Mouse (Mus musculus) Muller cell, postnatal 12 days (primary cell): ENCODE measurements around the gene Lhx3.
A peak's percentile ranks its signal among the peaks of the same experiment; 100 is the strongest.

ENCODE experiments used
- DNase-seq: peaks from one replicate; pipeline ENCODE4 v3.0.0-alpha.2; 2015; ENCODE audit errors: inconsistent ontology term

Gene Lhx3

DNA sequence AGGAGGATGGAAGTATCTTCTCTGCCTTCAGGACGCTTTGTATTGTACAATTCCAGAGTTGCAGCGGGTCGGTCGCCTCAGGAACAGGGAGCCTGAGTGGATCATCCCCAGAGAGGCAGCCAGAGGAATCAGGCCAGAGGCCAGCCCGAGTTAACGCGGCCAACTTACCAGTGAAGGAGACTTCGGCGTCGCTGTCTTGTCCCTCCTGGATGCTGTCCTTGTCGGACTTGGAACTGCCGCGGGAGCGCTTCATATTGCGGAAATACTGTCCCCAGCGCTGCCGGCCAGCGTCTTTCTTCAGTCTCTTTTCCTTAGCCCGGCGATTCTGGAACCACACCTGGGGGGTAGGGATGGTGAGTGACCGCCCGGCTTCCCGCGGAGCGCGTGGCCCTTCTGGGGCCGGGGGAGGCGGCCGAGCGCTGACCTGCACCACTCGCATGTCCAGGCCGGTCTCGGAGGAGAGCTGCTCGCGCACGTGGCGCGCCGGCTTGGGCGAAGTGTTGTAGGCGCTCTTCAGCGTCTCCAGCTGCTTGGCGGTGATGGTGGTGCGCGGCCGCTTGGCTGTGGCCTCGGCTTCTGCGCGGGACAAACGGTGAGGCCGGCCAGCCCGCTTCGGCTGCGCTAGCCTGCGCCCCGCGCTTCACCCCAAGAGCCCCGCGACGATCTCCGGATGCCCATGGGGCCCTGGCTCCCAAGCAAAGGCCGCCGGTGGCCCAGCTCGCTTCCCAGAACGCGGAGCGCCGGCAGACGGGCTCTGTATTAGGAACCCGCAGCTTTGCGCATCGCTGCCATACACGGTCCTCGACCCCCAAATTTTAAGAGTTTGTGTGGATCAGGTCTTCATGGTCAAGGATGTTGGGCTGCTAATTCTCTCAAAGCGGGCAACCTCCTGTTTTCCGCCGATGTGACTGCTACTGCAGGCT lies 5.9 kb downstream of the Lhx3 start:
- no peak for DNase-seq

DNA sequence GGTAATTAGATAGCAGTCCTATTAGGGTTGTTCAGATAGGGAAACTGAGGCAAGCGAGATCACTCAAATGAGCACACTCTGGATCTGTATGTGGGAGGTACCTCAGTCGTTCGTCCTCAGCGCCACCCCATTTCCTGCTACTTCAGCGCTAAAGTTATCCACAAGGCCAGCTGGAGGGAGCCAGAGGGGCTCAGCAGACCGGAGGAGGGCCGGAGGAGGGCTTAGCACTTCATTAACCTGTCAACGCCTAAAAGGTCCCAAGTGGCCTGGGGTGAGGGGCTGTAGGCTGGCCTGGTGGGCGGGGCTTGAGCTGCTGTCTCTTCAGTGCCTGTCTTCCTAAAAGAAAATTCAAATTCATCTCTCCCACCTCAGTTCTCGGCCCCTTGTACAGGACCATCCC lies 9.6 kb downstream of the Lhx3 start:
- no peak for DNase-seq

DNA sequence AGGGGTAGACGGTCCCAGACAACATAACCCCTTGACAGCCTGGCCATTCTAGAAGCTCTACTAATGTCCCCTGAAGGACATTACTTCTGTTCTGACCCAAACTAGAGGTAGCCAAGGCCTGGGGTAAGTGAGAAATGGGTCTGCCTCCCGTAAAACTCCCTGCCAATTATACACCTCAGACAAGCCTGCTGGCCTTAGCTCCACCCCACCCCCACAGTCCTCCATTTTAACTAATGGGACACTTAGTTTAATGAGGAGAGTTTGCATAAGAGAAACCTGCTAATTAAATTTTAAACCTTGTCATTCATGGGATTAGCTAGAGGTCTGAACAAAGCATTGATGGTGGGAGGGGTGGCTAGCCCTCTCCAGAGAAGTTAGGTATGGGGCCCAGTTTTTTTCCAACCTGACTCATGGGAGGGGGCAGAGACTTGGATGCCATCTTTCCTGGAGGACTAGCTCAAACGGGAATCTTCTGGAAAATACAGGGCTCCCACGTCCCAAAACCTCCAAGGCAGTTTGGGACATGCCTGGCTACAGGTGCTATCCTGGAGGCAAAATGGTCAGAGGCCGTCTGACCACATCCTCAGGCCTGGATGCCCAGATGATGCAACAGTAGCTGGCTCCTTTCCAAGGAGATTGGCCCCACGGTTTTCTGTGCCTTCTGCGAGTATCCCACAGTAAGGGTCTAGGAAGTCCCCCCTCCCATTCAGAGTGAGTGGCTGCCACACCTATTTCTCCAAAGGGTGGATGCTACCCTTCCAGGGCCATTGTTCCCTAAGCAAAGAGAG lies 13.3 kb downstream of the Lhx3 start:
- no peak for DNase-seq

DNA sequence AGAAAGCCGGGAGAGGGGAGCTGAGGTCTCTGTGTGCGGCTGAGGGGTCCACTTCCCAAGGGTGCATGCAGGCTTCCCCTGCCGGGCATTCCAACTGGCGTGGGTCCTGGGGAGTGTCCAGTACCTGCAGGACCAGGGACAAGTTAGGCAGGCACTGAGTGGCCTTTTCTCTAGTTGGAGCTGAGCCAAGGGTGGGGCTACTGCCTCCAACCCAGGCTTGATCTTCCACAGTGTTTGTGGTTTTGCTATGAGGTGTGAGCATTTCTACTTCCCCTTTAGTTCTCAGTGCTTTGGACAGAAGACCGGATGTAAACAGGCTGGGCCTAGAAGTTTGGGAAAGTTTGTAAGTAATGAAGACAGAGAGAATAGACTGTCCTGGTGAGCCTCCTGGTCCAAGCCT lies 19.6 kb downstream of the Lhx3 start:
- DNase-seq = no peak

DNA sequence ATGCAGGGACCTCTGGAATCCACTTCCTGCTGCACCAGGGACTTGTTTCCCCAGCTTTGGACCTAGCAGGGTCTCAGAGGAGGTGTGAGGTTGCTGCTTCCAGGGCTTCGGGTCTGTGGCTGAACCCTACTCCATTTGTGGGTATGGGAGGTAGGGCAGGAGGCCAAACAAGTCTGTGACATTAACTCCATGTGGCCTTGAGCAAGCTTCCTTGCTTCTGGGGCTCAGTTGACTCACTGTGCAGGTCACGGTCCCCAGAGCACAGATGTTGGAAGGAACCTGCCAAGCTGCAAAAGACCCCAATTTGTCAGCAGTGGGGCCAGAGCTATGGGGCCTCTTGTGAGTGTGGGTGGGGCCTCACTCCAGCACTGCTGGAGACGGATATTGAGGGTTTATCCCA lies 23.7 kb downstream of the Lhx3 start:
- no peak for DNase-seq

DNA sequence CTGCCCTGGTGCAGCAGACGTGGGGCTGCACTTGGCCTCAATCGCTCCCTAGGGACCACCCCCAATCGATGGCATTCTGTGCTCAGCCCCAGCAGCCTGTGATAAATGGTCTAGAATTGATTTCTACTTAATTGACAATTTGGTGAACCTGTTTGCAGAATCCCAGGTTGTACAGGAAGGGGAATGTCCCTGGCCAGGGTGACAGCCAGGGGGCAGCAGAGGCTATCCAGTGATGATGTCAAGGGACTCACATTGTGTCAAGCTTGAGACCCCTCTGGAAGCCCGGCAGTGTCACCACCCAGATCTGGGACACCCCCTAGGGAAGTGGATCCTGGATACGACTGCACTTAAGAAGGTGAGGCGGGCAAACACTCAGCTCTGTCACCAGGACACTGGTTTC lies 25.4 kb downstream of the Lhx3 start:
- peak; percentile 31 for DNase-seq

DNA sequence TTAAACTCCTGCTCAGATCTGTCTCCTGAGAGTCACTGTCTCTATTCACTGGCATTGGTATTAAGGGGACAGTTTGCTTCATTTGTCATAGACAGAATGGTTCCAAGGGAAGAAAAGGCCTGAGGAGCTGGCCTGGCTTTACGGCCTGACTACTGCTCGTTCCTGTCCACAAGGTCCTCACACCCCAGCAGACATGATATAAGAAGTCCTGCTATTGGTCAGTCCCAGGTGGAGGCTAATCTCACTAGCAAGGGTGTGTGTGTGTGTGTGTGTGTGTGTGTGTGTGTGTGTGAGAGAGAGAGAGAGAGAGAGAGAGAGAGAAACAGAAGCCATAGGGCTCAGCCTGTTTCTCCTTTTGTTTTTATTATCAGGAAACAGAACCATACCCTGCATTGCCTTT lies 30.9 kb downstream of the Lhx3 start:
- no peak for DNase-seq

DNA sequence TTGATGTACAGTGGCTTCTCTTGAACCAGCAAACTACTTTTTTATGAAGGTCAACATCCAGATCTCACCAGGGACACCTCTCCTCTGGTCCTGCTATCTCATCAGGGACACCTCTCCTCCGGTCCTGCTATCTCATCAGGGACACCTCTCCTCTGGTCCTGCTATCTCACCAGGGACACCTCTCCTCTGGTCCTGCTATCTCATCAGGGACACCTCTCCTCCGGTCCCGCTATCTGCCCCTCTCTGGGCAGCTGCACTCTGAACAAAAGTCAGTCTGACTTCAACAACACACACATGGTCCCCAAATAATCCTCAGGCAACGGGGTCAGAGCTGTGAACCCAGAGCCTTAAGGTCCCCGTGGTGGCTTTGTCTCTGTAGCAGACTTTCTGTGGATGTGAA lies 31.4 kb downstream of the Lhx3 start:
- no peak for DNase-seq

DNA sequence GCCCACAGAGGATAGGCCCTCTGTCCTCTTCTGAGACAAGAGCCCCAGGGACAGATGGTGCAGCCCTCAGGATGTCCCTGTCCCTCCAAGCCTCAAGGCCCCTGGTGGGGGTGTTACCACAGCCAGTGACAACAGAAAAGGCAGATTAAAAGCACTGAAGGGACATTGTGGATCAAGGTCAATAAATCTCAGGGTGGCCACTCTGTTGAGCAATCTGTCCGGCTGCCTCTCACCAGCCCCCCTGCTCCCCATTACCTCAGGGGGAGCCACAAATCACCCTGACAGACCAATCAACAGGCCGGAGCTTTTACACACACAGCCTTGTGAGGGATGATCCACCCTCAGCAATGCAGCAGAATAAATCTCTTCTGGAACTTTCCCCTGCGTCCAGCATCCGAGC lies 32.9 kb downstream of the Lhx3 start:
- DNase-seq = no peak

DNA sequence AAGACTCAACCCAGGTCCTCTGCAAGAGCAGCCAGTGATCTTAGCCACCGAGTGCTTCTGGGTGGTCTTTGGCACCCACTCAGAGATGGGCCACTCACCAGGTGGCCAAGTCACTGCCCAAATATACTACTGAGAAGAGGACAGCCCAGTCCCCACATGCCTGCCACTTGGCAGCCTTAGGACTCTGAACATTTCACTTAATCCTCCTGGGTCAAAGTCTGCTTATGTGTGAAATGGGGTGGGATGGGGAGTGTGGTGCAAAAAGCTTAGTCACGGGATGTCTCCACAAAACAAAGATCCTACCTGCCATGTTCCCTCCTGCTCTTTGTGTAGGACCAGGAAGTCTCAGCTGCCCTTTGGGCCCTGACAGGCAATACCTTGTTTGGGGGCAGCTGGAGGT lies 35.9 kb downstream of the Lhx3 start:
- DNase-seq = no peak

DNA sequence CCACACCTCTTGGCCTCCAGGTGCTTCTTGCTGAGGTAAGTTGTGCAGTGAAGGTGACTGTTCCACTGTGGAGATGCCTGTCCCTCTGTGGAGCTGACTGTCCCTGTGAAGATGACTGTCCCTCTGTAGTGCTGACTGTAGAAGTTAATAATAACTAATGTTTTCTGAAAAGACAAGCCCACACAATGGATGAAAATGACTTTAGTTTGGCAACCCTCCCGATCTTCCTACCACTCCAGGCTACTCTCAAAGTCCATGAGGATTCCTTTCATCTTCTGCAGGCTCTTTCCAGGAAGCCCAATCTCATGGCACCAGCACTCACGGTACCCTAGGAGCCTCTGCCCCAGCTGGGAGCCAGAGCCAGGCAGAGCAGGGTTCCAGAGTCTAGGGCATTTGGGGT lies 37.7 kb downstream of the Lhx3 start:
- no peak for DNase-seq

DNA sequence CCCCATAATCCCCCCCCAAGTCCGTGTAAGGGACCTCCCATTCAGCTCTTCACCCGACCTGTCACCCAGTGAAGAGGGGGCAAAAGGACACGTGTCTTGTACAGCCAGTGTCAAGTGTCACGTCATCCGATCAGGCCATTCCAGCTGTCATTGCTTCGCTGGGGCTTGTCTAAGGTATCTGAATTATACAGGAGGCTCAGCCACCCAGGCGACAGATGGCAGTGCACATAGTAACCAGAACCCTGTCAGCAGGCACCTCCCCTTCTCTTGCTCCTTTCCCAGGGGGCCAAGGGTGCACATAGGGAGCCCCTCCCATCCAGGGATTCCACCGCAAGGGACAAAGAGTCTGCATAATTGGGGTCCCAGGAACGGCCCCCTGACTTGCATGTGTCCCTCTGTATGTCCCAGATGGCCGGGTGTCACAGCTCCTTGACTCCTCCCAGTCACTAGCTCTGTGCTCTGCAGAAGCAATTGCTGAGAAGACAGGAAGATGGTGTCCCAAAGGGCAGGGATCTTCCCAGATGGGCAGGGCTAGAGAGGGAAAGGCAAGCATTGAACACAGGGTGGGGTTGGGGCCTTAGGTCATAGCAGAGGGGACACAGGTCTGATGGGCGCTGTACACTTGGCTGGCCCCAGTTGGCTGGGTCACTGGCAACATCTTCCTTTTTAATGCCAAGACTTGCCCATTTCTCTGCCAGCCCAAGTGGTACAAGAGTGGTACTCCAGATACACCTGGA lies 39.1 kb downstream of the Lhx3 start:
- no peak for DNase-seq

DNA sequence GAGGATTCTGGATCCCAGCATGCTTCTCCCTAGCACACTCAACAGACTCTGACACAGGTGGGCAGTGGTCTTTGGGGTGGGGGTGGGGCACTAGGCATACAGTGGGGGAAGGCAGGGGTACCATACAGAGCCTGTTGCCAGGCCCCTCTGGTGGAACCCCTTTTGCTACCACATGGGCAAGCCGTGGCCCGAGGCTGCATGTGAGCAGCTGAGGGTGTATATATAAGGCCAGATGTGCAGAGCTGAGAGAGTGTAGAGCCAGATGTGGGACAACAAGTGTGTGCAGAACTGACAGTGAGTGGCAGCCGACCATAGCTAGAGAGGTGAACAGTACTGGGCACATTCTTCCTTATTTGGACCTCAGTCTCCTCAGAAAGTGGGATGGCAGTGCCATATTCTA lies 41.2 kb downstream of the Lhx3 start:
- DNase-seq = no peak

DNA sequence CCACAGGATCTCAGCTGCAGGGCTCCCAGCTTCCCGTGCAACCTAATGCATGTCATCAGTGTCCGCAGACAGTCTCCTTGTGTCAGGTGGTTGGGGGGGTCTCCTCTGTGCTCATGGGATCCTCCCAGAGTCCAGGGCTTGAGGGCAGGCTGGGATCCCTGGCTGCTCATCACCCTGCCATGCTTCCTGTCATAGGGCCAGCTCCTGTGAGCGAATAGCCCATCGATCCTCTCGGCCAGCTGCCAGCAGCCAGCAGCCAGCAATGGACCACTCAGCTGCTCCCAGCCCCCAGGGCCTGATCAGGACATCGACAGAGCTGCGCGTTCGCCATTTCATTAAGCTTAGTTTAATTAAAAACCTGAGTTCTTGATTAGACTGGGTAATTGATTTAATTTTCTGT lies 50.0 kb downstream of the Lhx3 start:
- no peak for DNase-seq

DNA sequence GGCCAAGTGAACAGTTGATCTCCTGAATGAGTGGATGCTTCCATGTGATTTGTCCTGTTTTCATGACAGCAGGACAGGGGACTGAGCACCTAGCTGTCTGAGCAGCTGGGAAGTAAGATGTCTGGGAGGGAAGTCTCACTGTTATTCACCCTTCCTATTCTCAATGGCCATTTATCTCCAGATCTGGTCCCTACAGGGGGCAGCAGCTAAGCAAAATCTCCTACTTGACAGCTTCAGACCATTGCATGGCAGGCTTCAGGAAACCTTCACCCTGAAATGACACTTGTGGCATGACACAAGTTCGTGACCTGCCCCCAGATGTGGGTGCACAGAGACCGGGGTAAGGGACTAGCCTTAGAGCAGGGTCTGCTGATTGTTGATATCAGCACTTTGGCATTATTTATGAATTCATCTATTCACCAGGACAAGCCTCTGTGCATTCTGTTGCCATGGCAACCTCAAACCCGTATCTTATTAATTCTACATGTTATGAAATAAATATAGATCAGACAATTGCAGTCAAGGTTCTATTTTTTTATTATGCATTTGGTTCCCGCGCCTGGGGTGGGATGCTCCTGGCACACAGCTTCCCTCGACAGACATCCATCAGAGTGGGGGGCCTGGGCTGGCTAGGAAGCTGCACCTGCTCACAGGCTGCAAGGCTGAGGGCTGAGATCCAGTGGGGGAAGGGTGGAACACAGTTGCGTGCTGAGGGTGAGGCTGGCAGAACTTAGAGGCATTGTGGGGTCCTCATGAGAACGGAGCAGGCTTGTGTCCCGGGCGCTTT lies 51.7 kb downstream of the Lhx3 start:
- no peak for DNase-seq

DNA sequence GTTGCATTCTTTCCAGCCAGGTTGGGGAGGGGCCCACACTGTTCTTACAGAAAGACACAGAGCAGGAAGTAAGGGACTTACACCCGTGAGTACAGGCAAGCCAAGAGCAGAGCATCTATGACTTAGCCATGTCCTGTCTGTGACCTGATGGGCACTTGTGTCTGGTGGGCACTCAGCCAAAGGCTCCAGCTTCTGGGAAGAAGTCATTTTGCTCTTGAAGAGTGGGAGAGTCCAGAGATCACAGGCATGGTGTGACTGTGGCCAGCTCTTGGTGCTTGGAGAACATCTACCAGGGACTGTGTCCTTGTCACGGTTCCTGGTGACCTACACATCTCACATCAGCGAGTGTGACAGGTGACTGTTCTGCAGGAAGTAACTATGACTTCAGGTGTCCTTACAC lies 52.4 kb downstream of the Lhx3 start:
- no peak for DNase-seq

DNA sequence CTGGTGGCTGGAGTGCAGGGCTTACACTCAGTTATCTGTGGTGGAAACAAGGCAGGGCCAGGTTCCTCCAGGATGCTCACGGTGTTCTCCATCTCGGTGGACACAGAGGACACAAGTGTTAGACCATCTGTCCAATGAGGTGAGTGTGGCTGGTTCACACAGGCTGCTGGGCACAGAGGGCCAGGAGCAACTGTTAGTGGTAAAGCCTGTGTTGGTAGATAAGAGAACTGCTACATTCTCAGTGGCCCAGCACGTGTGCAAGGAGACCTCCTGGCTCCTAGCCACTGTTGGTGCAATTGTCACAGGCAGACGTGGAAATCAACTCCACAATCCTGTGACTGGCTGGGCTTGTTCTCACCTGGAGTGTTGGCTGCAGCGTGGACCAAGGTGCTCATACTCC lies 53.5 kb downstream of the Lhx3 start:
- DNase-seq = no peak

DNA sequence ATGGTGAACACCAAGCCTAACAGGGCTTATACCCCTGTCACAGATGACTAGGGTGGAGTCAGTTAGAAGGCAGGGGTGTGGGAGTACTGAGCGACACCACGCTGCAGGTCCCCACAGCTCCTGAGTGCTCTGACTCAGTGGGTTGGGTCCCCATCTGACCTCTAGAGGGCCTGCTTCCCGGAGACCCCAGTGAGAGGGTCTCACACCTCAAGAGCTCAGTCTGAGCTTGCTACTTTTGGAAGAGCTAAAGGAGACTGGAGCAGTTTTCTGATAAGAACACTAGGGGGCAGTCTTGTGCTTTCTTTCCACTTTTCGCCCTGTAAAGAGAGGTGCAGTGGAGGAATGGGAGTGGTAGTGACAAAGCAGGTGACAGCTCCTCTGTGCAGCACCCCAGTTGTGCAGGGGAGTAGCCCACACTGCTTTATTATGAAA lies 54.2 kb downstream of the Lhx3 start:
- DNase-seq = peak; percentile 50

DNA sequence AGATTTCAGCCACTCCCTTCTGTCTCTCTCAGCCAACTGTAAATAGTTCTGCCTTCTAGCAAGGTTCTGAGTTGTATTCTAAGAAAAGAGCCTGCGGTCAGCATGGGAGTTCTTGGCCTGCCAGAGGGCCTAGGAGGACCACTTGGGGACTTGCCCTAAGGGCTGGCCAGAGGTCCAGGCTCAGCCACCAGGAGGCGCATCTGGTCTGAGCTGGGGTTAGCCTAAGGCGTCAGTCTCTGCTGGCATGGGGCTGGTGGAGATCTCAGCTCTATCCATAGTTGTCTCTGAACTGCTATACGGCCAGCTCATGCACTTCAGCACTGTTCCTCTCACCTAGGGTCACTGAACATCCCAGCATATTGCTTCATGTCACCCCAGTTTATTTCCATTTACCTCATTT lies 54.8 kb downstream of the Lhx3 start:
- DNase-seq = no peak
